Mouse (Mus musculus): ENCODE results near the gene Zc2hc1c. TPM values are rescaled to one million over a fixed set of nuclear protein-coding genes. Genes with fewer than 3 reads are reported as not detected.

Zc2hc1c gene
- polyA plus RNA-seq, 1 experiment from 2014 or later, result 0.96 TPM

DNA sequence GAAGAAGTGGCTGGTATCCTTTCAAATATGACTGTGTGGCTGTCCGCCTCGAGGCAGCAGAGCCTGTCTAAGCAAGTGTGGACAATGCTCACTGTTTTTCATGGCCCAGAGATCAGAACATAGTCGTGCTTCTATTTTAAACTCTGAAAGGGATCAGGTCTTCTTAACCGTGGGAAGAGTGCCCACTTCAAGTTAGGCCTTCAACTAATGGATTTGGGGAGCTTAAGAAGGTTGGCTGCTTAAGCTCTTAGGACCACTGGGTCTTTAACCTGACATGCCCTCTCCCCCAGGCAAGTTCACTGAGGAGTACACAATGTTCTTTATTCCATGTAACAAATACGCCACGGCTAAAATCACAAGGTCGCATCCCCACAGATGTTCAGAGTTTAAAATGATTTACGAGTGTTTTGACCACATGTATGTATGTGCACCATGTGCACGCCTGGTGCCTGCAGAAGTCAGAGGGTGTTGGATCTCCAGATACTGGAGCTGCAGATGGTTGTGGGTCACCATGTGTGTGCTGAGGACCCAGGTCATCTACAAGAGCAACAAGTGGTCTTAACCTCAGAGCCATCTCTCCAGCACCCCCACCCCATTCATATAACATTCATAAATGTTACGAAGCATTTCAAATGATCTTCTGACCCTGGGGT lies 9.1 kb downstream of the Zc2hc1c start:
- no peak for ATAC-seq (ENCODE audit: insufficient number of reproducible peaks, low FRiP score)
- 79% methylated on average over 10 of the region's 10 CpGs for WGBS
- Histone ChIP-seq H3K4me1 (replicated peaks) (no peaks in the 10 kb centered on the region), H3K9ac (no peak overlapping the region), H3K4me3 (no peak overlapping the region), H3K27me3 (replicated peaks) (no peaks in the 10 kb centered on the region), H3K27ac (ENCODE audit: poor library complexity, severe bottlenecking) (no peak overlapping the region), H3K9me3 (replicated peaks) (peaks cover 5% of the 10 kb centered on the region; the same call in 1 of the 2 replicates), H3K4me2 (no peak overlapping the region), H3K36me3 (peaks cover 31% of the 10 kb centered on the region)

DNA sequence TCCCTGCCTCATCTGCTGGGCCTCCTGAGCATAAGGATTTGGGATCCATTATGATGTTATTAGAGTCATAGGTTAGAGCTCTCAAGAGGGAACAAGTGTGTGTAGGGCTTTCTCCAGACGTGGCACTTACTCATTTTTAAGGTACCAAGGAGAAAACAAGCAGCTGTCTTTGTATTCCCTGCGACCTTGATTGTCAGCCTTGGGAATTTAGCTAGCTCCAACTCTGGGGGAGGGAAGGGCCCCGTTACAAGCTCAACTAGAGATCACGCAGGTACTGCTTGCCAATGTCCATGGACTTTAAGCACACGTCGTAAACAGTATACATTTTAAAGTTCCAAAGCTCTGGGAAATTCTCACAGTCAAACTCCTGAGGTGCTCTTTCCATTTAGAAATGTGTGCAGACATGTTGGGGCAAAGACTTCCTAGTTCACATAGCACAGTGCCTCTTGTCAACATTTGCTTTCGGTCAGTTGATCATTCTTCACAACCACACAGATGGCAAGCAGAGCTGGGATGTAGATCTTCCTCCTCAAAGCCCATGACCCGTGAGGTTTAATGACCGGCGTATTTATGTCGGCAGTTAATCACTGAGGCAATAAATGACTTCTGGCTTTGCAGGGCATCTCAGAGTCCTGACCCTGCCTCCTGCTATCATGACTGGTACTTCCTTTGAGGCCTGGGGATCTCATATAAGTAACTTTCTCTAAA lies 9.9 kb downstream of the Zc2hc1c start:
- Histone ChIP-seq H3K27ac (ENCODE audit: poor library complexity, severe bottlenecking) (no peak overlapping the region), H3K4me1 (replicated peaks) (no peaks in the 10 kb centered on the region), H3K9me3 (replicated peaks) (peaks cover 4% of the 10 kb centered on the region; the same call in 1 of the 2 replicates), H3K27me3 (replicated peaks) (no peaks in the 10 kb centered on the region), H3K9ac (no peak overlapping the region), H3K36me3 (peaks cover 37% of the 10 kb centered on the region), H3K4me2 (no peak overlapping the region), H3K4me3 (no peak overlapping the region)
- ATAC-seq (ENCODE audit: insufficient number of reproducible peaks, low FRiP score), result no peak
- WGBS, result 84% methylated on average over 11 of the region's 11 CpGs

DNA sequence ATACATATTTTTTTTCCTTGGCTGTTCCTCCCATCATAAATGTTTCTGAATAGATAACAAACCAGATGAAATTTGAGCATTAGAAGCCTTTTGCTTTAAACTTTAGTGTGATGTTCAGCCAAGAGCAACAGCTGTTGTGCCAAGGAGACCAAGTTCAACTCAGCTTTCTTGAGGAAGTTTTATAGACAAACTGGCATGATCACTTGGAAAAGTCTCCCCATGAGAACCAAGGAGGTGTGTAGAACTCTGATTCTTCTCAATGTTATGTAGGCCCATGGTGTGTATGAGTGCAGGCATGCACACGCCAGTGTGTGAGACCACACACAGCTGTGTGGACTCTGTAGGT lies 10.4 kb downstream of the Zc2hc1c start:
- Histone ChIP-seq H3K4me2 (no peak overlapping the region), H3K9ac (no peak overlapping the region), H3K9me3 (replicated peaks) (peaks cover 2% of the 10 kb centered on the region; the same call in 1 of the 2 replicates), H3K27ac (ENCODE audit: poor library complexity, severe bottlenecking) (no peak overlapping the region), H3K4me3 (no peak overlapping the region), H3K27me3 (replicated peaks) (no peaks in the 10 kb centered on the region), H3K36me3 (peaks cover 42% of the 10 kb centered on the region), H3K4me1 (replicated peaks) (no peaks in the 10 kb centered on the region)
- 88% methylated on average over 1 of the region's 1 CpGs for WGBS
- no peak for ATAC-seq (ENCODE audit: insufficient number of reproducible peaks, low FRiP score)

DNA sequence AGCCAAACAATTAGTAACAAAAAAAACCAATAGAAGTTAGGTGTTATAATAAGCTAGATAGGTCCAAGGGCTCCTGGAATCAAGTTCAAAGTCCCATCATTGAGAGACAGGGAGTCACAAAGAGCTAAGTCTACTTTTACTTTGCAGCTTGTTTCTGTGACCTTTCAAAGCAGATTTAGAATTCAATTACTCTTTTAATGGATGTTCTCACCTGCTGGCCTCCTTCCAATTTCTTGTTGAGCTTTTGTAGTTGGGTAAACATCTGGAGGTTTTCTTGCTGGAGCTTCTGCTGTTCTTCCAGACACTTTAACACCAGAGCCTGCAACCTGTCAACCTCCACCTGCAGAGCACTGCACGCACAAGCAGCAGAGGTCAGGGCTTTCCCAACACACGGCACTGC lies 14.9 kb downstream of the Zc2hc1c start:
- Histone ChIP-seq H3K4me2 (no peak overlapping the region), H3K4me1 (replicated peaks) (peaks cover 7% of the 10 kb centered on the region), H3K4me3 (no peak overlapping the region), H3K9me3 (replicated peaks) (no peaks in the 10 kb centered on the region), H3K36me3 (peaks cover 84% of the 10 kb centered on the region), H3K27ac (ENCODE audit: poor library complexity, severe bottlenecking) (no peak overlapping the region), H3K9ac (no peak overlapping the region), H3K27me3 (replicated peaks) (no peaks in the 10 kb centered on the region)
- WGBS, result 52% methylated on average over 2 of the region's 2 CpGs
- no peak for ATAC-seq (ENCODE audit: insufficient number of reproducible peaks, low FRiP score)

DNA sequence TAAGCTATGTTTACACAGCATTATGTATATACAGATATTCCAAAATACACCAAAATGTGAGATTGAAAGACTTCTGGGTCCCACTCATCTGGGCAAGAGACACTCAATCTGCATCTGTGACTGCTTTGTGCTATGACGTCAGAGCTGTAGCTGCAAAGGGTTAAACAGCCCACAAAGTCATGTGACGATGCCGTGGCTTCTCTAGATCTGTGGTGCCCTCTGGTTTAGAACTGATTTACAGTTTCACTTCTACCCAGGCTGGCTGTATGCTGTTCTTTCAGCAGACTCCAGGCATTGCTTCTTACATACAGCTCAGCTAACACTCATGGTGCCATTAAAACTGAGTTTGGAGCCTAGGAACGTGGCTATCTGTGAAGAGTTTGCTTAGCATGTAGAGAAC lies 16.3 kb downstream of the Zc2hc1c start:
- Histone ChIP-seq H3K4me3 (no peak overlapping the region), H3K27ac (ENCODE audit: poor library complexity, severe bottlenecking) (no peak overlapping the region), H3K27me3 (replicated peaks) (no peaks in the 10 kb centered on the region), H3K4me1 (replicated peaks) (peaks cover 7% of the 10 kb centered on the region), H3K9me3 (replicated peaks) (no peaks in the 10 kb centered on the region), H3K4me2 (no peak overlapping the region), H3K36me3 (peaks cover 94% of the 10 kb centered on the region), H3K9ac (0 out of 2 replicates have a peak overlapping the region, but pooled peaks have one; percentile 53)
- ATAC-seq (ENCODE audit: insufficient number of reproducible peaks, low FRiP score), result no peak
- 72% methylated on average over 4 of the region's 4 CpGs for WGBS

DNA sequence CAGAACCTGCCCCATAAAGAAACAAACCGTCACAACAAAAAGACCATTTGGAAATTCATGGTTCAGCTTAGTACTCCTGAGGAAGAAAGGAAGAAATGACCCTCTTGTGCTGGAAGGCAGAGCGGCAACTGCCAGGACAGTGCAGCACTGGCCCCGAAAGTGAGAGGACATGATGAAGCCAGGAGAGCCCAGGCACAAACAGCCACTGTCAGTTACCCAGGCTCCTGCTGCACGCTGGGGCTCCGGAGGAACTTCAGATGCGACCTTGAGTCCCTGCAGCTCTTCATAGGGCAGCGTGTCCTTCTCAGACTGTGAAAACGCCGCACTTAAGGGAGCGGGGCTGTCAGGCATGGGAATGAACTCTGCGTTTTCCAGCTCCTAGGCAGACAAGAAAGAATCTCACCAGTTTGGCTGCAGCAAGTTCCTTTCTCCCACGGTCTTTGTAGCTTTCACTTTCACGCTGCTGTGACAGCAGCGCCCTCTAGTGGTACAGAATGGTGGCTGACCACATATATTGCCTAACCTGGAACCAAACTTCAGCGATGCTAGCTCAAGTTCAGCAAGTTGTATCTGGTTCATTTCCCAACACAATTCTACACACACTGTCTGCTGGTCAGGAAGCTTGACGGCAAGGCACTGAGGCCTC lies 17.0 kb downstream of the Zc2hc1c start:
- Histone ChIP-seq H3K9ac (peak overlapping the region; percentile 53; the same call in 1 of the 2 replicates), H3K36me3 (peaks cover 94% of the 10 kb centered on the region), H3K27ac (ENCODE audit: poor library complexity, severe bottlenecking) (peak overlapping the region; percentile 44; the same call in 1 of the 2 replicates), H3K9me3 (replicated peaks) (no peaks in the 10 kb centered on the region), H3K27me3 (replicated peaks) (no peaks in the 10 kb centered on the region), H3K4me2 (peak overlapping the region; percentile 51), H3K4me1 (replicated peaks) (peaks cover 7% of the 10 kb centered on the region), H3K4me3 (peak overlapping the region; percentile 18; the same call in 1 of the 2 replicates)
- ATAC-seq (ENCODE audit: insufficient number of reproducible peaks, low FRiP score), result peak; percentile 44
- WGBS, result 43% methylated on average over 16 of the region's 16 CpGs

DNA sequence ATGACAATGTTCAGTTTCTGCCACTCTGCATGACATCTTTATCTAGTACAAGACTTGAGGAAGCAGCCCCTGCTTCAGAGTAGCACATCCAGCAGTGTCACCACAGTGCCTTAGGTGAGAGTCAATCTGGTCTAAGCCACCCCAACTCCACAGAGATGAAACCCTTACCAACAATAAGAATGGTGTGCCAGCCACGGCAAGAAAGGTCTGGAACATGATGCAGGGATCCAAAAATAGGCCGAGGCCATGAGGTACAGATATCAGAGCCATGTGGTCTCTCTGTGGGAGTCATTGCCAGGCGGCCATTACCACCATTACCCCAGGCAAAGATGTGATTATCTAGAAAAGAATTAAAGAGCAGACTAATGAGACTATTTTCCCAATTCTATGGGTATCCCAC lies 20.3 kb downstream of the Zc2hc1c start:
- Histone ChIP-seq H3K9ac (no peak overlapping the region), H3K27ac (ENCODE audit: poor library complexity, severe bottlenecking) (no peak overlapping the region), H3K4me3 (no peak overlapping the region), H3K4me1 (replicated peaks) (peaks cover 7% of the 10 kb centered on the region), H3K9me3 (replicated peaks) (no peaks in the 10 kb centered on the region), H3K36me3 (peaks cover 96% of the 10 kb centered on the region), H3K27me3 (replicated peaks) (no peaks in the 10 kb centered on the region), H3K4me2 (no peak overlapping the region)
- no peak for ATAC-seq (ENCODE audit: insufficient number of reproducible peaks, low FRiP score)
- WGBS, result 44% methylated on average over 3 of the region's 3 CpGs

DNA sequence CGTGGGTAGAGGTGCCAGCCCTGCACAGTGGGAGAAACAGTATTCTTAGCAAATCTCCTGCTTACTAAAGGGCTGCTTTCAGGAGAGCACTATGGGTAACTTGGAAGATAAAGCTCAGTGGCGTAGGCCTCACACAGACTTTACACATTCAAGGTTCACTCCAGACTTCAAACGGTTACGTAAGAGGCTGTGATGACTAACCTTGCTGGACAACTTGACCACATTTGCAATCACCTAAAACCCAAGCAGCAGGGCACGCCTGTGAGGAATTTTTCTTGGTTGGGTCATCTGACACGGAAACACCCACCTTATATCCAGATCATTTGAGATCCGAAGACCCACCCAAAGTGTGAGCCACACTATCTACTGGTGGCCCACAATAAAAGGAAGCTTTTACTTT lies 41.8 kb downstream of the Zc2hc1c start:
- no peak overlapping the region for H3K4me3 ChIP-seq

DNA sequence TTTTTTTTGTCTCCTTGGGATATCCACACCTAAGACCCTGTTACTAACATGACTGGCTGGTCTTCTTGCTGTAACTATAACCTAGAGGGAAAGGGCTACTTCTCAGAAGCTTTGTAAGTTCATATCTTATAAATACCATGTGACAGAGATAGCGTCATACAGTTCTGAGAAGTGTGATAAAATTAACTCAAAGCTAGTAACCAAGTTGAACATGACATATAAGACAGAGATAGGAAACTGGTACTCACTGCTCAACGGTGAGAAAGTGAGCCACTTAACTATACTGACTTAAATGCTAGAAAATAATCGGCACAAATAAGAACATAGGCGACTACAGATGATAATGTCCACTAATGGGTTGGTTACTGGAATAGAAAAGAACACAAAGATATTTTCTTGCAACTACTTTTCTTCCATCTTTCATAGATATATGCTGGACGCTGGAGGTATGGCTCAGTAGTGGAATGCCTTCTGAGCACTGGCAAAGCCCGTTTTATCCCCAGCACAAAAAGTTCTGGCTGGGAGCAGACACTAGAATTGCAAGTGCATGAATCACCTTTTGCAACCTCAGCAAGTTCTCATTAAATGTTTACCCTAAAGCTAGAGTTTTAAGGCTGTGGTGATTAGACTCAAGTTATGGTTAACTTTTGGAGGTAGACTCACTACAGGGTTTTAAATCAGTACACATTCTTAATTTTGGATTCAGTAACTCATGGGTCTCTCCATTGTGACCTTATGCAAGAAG lies 49.3 kb downstream of the Zc2hc1c start:
- no peaks in the 10 kb centered on the region for H3K9me3 ChIP-seq (replicated peaks)
- no peak for ATAC-seq (ENCODE audit: insufficient number of reproducible peaks, low FRiP score)
- H3K4me3 ChIP-seq, result peak overlapping the region; percentile 91; the same call in 1 of the 2 replicates
- H3K4me1 ChIP-seq (replicated peaks), result peaks cover 27% of the 10 kb centered on the region
- WGBS, result 57% methylated on average over 6 of the region's 6 CpGs
- H3K27ac ChIP-seq (ENCODE audit: poor library complexity, severe bottlenecking), result no peak overlapping the region
- peak overlapping the region; percentile 14; the same call in 1 of the 2 replicates for H3K9ac ChIP-seq
- H3K36me3 ChIP-seq, result peaks cover 44% of the 10 kb centered on the region
- H3K4me2 ChIP-seq, result peak overlapping the region; percentile 76
- no peaks in the 10 kb centered on the region for H3K27me3 ChIP-seq (replicated peaks)

More for the DNA sequence above, 41.8 kb downstream of the Zc2hc1c start:
- Histone ChIP-seq H3K9me3 (replicated peaks) (no peaks in the 10 kb centered on the region), H3K9ac (no peak overlapping the region), H3K27ac (ENCODE audit: poor library complexity, severe bottlenecking) (no peak overlapping the region), H3K4me1 (replicated peaks) (no peaks in the 10 kb centered on the region), H3K27me3 (replicated peaks) (no peaks in the 10 kb centered on the region), H3K36me3 (peaks cover 82% of the 10 kb centered on the region), H3K4me2 (no peak overlapping the region)
- no peak for ATAC-seq (ENCODE audit: insufficient number of reproducible peaks, low FRiP score)
- 88% methylated on average over 7 of the region's 7 CpGs for WGBS

DNA sequence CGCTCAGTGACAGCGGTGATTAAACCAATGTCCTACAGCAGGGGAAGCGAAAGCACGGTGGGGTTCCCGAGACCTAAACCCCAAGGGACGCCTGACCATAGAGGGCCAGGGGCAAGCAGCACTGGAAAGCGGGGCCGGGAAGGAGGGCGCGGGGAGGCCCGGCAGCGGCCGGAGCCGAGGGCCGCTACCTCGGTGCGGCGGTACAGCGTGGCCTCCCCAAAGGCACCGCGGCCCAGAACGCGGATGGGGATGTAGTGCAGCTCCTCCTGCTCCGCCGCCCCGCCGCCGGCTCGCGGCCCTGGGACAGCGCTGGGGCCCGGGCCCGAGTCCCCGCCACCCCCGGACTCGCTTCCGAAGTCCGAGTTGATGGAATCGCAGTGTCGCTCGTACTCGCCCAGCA lies 50.4 kb downstream of the Zc2hc1c start:
- Histone ChIP-seq H3K4me3 (peak overlapping the region; percentile 91), H3K4me2 (peak overlapping the region; percentile 76), H3K9me3 (replicated peaks) (no peaks in the 10 kb centered on the region), H3K27me3 (replicated peaks) (no peaks in the 10 kb centered on the region), H3K4me1 (replicated peaks) (peaks cover 27% of the 10 kb centered on the region), H3K9ac (peak overlapping the region; percentile 99), H3K27ac (ENCODE audit: poor library complexity, severe bottlenecking) (peak overlapping the region; percentile 95), H3K36me3 (peaks cover 41% of the 10 kb centered on the region)
- peak; percentile 65 for ATAC-seq (ENCODE audit: insufficient number of reproducible peaks, low FRiP score)
- 0% methylated on average over 29 of the region's 42 CpGs for WGBS

Data from heart, embryonic 12.5 days (tissue).